Mouse (Mus musculus) olfactory bulb, adult 2 months (tissue): ENCODE measurements around the gene Lce3c. TPM values are rescaled to one million over a fixed set of nuclear protein-coding genes. Genes with fewer than 3 reads are reported as not detected.

Source experiments
- H3K27ac ChIP-seq: fragments of 200-500 bp; 2 replicates; pipeline ENCODE4 v1.5.1; 2012; ENCODE audit warnings: low read depth, low read length; ENCODE audit not compliant: insufficient read depth
- H3K4me1 ChIP-seq: fragments of 200-500 bp; 2 replicates; pipeline ENCODE4 v1.6.1; 2012; ENCODE audit warnings: low read length; ENCODE audit not compliant: control insufficient read depth, insufficient read depth
- H3K4me3 ChIP-seq: fragments of 200-500 bp; 2 replicates; pipeline ENCODE4 v1.5.1; 2012; ENCODE audit warnings: mild to moderate bottlenecking, low read depth, low read length, moderate library complexity; ENCODE audit not compliant: insufficient read depth
- CTCF ChIP-seq: fragments of 200-500 bp; IDR thresholded peaks from 2 replicates; pipeline ENCODE4 v1.5.1; 2012; ENCODE audit warnings: low read depth, mild to moderate bottlenecking, low read length, moderate library complexity; ENCODE audit not compliant: insufficient read depth
- POLR2A ChIP-seq: fragments of 200-500 bp; IDR thresholded peaks from 2 replicates; pipeline ENCODE4 v1.6.1; 2012; ENCODE audit warnings: mild to moderate bottlenecking, low read depth, low read length, moderate library complexity; ENCODE audit not compliant: insufficient read depth
- whole genome bisulfite sequencing: fragments of 180-500 bp; shearing (Covaris S2); methylation state at CpG from one replicate; pipeline ENCODE4 v1.1.7; 2018; 5-methylcytosine and 5-hydroxymethylcytosine counted together
- polyA plus RNA-seq: library from polyadenylated mRNA; stranded (reverse); fragments of >200 nt; gene quantifications from 2 replicates; pipeline ENCODE4 v1.2.4, GENCODE M21; 2012; ENCODE audit warnings: low replicate concordance; ENCODE audit not compliant: missing spikeins, insufficient read depth, insufficient read length

The Lce3c gene
- polyA plus RNA-seq: not detected in 2 replicates

DNA sequence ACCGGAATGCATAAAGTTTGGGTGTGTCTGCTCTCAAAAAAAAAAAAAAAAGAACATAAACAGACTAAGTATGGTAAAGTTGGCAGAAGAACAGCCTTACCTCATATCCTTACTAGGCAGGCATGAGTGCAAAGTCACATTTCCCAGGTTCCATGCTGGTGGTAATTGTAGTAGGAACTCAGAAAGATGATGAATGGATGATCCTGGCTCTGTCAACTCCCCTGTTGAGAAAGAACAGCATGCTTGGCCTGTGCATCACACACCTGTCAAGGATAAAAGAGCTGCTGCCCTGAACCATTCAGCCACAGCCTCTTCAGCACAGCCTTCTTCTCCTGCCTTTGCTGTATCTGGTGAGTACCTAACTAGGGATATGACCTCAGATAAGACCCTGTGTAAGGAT, at the start of gene Lce3c:
Gene Lce3c, plus strand, starts transcription at position 301 of the 400 bp plus-strand sequence.
- H3K27ac ChIP-seq: no peak within 1 kb of the TSS
- WGBS: 74% methylated on average over 1 of the region's 1 CpGs
- no peak within 1 kb of the TSS for H3K4me3 ChIP-seq
- H3K4me1 ChIP-seq: no peaks in the 10 kb centered on the region
- TF ChIP-seq POLR2A (no peak), CTCF (no peak)

- Histone ChIP-seq H3K27ac (no peak overlapping the region), H3K4me1 (no peaks in the 10 kb centered on the region), H3K4me3 (no peak overlapping the region)
- WGBS: 75% methylated on average over 1 of the region's 1 CpGs
- TF ChIP-seq POLR2A: no peak
- TF ChIP-seq CTCF: no peak
These were observed 49.8 kb upstream of the Lce3c start for GRCm38 (mm10) chr3:92894489-92894888.

DNA sequence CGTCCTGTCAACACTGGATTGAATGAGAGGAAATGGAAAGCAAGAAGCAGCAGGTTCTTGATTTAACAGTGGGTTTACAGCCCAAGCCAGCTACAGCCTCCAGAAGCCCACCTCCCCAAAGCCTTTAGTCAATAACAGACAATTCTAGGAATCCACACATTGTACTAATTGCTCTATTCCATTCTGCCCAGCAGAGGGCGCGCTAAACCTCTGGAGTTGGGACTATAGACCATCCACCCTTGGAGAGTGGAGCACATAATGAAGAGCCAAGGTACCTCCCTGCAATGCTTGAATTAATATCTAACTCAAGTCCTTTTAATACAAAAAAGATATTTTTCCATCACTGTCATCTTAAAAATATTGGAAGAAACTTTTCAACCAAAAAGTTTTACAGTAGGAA, 41.3 kb upstream of the Lce3c start:
- no peak for TF ChIP-seq POLR2A
- TF ChIP-seq CTCF: no peak
- no peak overlapping the region for H3K4me3 ChIP-seq
- H3K4me1 ChIP-seq: no peaks in the 10 kb centered on the region
- 23% methylated on average over 3 of the region's 3 CpGs for WGBS
- no peak overlapping the region for H3K27ac ChIP-seq

DNA sequence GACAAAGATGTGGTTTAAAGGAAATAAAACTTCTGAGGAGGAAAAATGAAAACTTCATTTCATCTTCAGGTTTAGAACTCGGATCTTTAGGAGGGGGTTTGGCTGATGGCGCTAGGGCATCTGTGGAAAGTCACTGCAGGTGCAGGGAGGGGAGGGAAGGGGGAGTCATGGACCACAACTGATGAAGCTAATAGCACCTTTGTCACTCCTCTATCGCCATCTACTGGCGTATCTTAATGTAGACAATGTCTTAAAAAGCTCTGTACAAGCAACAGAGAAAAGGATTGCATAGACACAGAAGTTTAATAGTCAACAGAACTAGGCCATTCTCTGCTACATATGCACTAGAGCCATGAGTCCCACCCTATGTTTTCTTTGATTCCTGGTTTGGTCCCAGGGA, 40.6 kb upstream of the Lce3c start:
- WGBS: 24% methylated on average over 4 of the region's 4 CpGs

GRCm38 (mm10) chr3:92905182-92905581, 39.1 kb upstream of the Lce3c start:
- WGBS: 53% methylated on average over 3 of the region's 3 CpGs
- H3K4me3 ChIP-seq: no peak overlapping the region

More for the DNA sequence above, 40.6 kb upstream of the Lce3c start:
- Histone ChIP-seq H3K4me1 (no peaks in the 10 kb centered on the region), H3K27ac (no peak overlapping the region), H3K4me3 (no peak overlapping the region)
- TF ChIP-seq POLR2A (no peak), CTCF (0 out of 2 replicates have a peak, but pooled peaks have one; percentile 21)

GRCm38 (mm10) chr3:92907571-92907970, 36.7 kb upstream of the Lce3c start:
- TF ChIP-seq POLR2A (no peak), CTCF (no peak)
- H3K4me3 ChIP-seq: no peak overlapping the region

More at GRCm38 (mm10) chr3:92905182-92905581, 39.1 kb upstream of the Lce3c start:
- TF ChIP-seq POLR2A (no peak), CTCF (no peak)
- Histone ChIP-seq H3K4me1 (no peaks in the 10 kb centered on the region), H3K27ac (no peak overlapping the region)

DNA sequence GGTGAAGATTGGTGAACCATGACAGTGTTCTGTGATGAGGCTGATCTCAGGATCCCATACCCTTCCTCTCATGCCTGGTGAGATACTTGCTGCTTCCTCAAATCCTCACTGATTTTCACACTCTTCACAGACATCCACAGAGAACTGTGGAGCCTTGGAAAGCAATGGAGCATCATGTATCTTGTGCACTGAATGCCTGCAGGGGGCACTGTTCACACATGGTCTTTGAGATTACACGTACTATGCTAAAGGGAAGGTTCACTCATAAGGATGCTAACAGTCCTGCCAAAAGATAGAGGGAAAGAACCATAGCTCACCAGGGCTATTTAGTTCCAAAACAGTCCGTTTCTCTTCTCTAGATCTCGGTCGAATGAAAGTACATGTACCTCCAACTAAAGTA, 23.9 kb upstream of the Lce3c start:
- 63% methylated on average over 4 of the region's 4 CpGs for WGBS
- TF ChIP-seq POLR2A (no peak), CTCF (no peak)
- no peaks in the 10 kb centered on the region for H3K4me1 ChIP-seq
- H3K4me3 ChIP-seq: no peak overlapping the region
- no peak overlapping the region for H3K27ac ChIP-seq

More at GRCm38 (mm10) chr3:92907571-92907970, 36.7 kb upstream of the Lce3c start:
- Histone ChIP-seq H3K4me1 (no peaks in the 10 kb centered on the region), H3K27ac (no peak overlapping the region)
- 27% methylated on average over 4 of the region's 4 CpGs for WGBS

GRCm38 (mm10) chr3:92926130-92926529, 18.2 kb upstream of the Lce3c start, which contains the start of gene Lce3a:
Gene Lce3a, minus strand, starts transcription at chr3:92926230.
- WGBS: 82% methylated on average over 2 of the region's 2 CpGs
- no peak within 1 kb of the TSS for H3K27ac ChIP-seq
- no peak within 1 kb of the TSS for H3K4me3 ChIP-seq
- no peaks in the 10 kb centered on the region for H3K4me1 ChIP-seq
- no peak for TF ChIP-seq POLR2A
- no peak for TF ChIP-seq CTCF

DNA sequence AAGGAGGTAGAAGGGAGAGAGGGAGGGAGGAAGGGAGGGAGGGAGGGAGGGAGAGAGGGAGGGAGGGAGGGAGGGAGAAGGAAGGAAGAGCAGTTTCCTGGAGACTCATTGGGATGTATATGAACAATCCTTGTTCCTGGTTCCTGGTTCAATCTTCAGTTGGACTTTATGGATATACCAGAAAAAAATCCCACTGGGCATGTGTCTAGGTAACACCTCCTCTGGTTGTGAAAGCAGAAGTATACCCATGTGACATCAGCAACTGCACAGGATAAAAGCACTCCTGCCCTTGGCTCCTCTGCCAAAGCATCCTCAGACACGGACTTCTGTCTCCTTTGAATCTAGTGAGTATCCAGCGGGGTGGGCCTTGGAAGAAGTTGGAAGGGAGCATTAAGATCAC, 11.6 kb upstream of the Lce3c start, which contains the start of gene Lce3b:
Gene Lce3b, plus strand, starts transcription at position 301 of the 400 bp plus-strand sequence.
- Histone ChIP-seq H3K4me1 (no peaks in the 10 kb centered on the region), H3K4me3 (no peak within 1 kb of the TSS), H3K27ac (no peak within 1 kb of the TSS)
- TF ChIP-seq CTCF (no peak), POLR2A (no peak)
- WGBS: 75% methylated on average over 2 of the region's 2 CpGs

GRCm38 (mm10) chr3:92957090-92957489, 12.8 kb downstream of the Lce3c start, which contains the start of gene Lce3d:
Gene Lce3d, plus strand, starts transcription at chr3:92957390.
- Histone ChIP-seq H3K4me3 (no peak within 1 kb of the TSS), H3K27ac (no peak within 1 kb of the TSS), H3K4me1 (no peaks in the 10 kb centered on the region)
- TF ChIP-seq POLR2A (no peak), CTCF (no peak)
- 93% methylated on average over 1 of the region's 1 CpGs for WGBS
